Mouse (Mus musculus) layer of hippocampus, adult 8-10 months (tissue): ENCODE measurements around the gene Grasp. TPM values are rescaled to one million over a fixed set of nuclear protein-coding genes. Genes with fewer than 3 reads are reported as not detected.

Experiments used
- DNase-seq, 2 experiments: peaks; one replicate each; pipeline ENCODE4 v3.0.0; 2022; ENCODE audit warnings: low spot score in 2 of 2
- total RNA-seq, 4 experiments: library from RNA; stranded (reverse); gene quantifications; 2 replicates each; pipeline ENCODE4 v1.2.4; 2022

Gene Grasp
- total RNA-seq, 4 experiments from 2014 or later = 57.6 to 64.4 (median 61.9) TPM

GRCm38 (mm10) chr15:101194951-101195823, 28.8 kb upstream of the Grasp start:
- no peak for DNase-seq

GRCm38 (mm10) chr15:101196079-101196795, 27.8 kb upstream of the Grasp start:
- DNase-seq = no peak

- DNase-seq = no peak
Observed at GRCm38 (mm10) chr15:101196961-101197360, 27.0 kb upstream of the Grasp start.

- no peak for DNase-seq
Observed at GRCm38 (mm10) chr15:101197497-101198179, 26.4 kb upstream of the Grasp start.

- DNase-seq = peak in 1 of 2 experiments; percentile 72
Observed at GRCm38 (mm10) chr15:101198218-101198617, 25.8 kb upstream of the Grasp start.

- DNase-seq = no peak
Observed at GRCm38 (mm10) chr15:101198850-101199249, 25.1 kb upstream of the Grasp start.

GRCm38 (mm10) chr15:101200777-101201295, 23.2 kb upstream of the Grasp start:
- no peak for DNase-seq

GRCm38 (mm10) chr15:101201414-101201813, 22.6 kb upstream of the Grasp start:
- no peak for DNase-seq

GRCm38 (mm10) chr15:101203673-101204072, 20.3 kb upstream of the Grasp start:
- DNase-seq = no peak

- DNase-seq = no peak
Observed at GRCm38 (mm10) chr15:101204781-101205180, 19.2 kb upstream of the Grasp start.

GRCm38 (mm10) chr15:101210228-101210627, 13.8 kb upstream of the Grasp start:
- DNase-seq = no peak

GRCm38 (mm10) chr15:101210998-101211613, 12.9 kb upstream of the Grasp start:
- no peak for DNase-seq

GRCm38 (mm10) chr15:101212435-101212834, 11.6 kb upstream of the Grasp start:
- no peak for DNase-seq

GRCm38 (mm10) chr15:101215136-101215535, 8.9 kb upstream of the Grasp start:
- no peak for DNase-seq

GRCm38 (mm10) chr15:101216036-101216435, 8.0 kb upstream of the Grasp start:
- DNase-seq = no peak

GRCm38 (mm10) chr15:101220905-101221297, 3.1 kb upstream of the Grasp start:
- no peak for DNase-seq

- DNase-seq = peak; percentile 85 to 92
Observed at GRCm38 (mm10) chr15:101221298-101222104, 2.5 kb upstream of the Grasp start.

- no peak for DNase-seq
Observed at GRCm38 (mm10) chr15:101222897-101223482, 998 bp upstream of the Grasp start.

- no peak for DNase-seq
Observed at GRCm38 (mm10) chr15:101223596-101223995, 392 bp upstream of the Grasp start.

- no peak for DNase-seq
Observed at GRCm38 (mm10) chr15:101224977-101225376, 989 bp downstream of the Grasp start.
